Mouse (Mus musculus): Measurements from ENCODE around the gene Slc41a2. TPM values are rescaled to one million over a fixed set of nuclear protein-coding genes. Genes with fewer than 3 reads are reported as not detected.

Slc41a2 gene
- polyA plus RNA-seq, 1 experiment from 2014 or later = 1.2 TPM

DNA sequence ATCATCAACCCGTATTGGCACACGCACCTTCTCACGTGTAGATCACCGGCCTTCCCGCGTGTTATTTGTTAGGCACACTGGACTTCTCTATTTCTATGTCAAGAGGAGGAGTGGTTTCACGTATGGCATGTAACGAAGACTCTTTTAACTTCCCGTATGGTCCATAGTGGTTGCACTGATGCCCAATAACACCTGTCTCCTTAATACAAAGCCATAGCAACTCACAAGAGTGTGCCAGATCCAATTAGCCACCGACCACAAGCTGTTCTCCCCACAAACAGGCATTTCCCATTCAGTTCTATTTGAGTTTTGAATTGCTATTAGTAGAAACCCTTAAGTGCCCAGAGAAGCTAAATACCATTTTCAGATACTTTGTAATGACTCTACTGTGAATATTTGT, 117.5 kb downstream of the Slc41a2 start:
- H3K9ac ChIP-seq (replicated peaks; ENCODE audit: low read depth, low read length) = no peak overlapping the region
- no peak for ATAC-seq (ENCODE audit: insufficient number of reproducible peaks, insufficient read depth, low FRiP score, low read depth)
- WGBS = 85% methylated on average over 10 of the region's 10 CpGs
- no peak overlapping the region for H3K27ac ChIP-seq (ENCODE audit: low read length)
- H3K4me1 ChIP-seq (ENCODE audit: control insufficient read depth, insufficient read depth, low read length) = no peaks in the 10 kb centered on the region
- H3K36me3 ChIP-seq (ENCODE audit: control insufficient read depth, insufficient read depth, low read length) = no peaks in the 10 kb centered on the region
- H3K27me3 ChIP-seq (ENCODE audit: control insufficient read depth, insufficient read depth, low read length) = no peaks in the 10 kb centered on the region
- no peak overlapping the region for H3K4me3 ChIP-seq (ENCODE audit: low read depth, low read length)
- no peaks in the 10 kb centered on the region for H3K9me3 ChIP-seq (ENCODE audit: control insufficient read depth, low read depth, low read length)
- H3K4me2 ChIP-seq (replicated peaks; ENCODE audit: low read depth, low read length) = no peak overlapping the region

DNA sequence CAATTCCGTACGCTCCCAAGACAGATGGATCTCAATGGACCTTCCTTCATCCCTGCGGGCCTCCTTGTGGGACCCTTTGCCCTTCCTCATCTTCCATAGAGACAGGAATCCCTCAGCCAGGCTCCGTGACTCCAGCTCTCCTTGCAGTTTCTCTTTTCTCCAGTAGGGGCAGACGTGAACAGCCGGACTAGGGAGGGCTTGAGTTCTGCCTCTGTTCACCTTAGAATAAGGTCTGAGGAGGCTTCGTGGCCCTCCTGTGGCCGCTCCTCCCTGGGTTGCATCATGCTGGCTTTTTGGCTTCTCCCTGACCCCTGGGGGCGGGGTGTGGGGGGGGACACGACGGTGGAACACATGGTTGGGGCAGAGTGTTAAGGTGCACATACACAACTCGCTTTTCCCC, 118.0 kb downstream of the Slc41a2 start:
- ATAC-seq (ENCODE audit: insufficient number of reproducible peaks, insufficient read depth, low FRiP score, low read depth) = no peak
- Histone ChIP-seq H3K4me1 (ENCODE audit: control insufficient read depth, insufficient read depth, low read length) (no peaks in the 10 kb centered on the region), H3K4me3 (ENCODE audit: low read depth, low read length) (no peak overlapping the region), H3K9ac (replicated peaks; ENCODE audit: low read depth, low read length) (no peak overlapping the region), H3K4me2 (replicated peaks; ENCODE audit: low read depth, low read length) (no peak overlapping the region), H3K36me3 (ENCODE audit: control insufficient read depth, insufficient read depth, low read length) (no peaks in the 10 kb centered on the region), H3K27me3 (ENCODE audit: control insufficient read depth, insufficient read depth, low read length) (no peaks in the 10 kb centered on the region), H3K27ac (ENCODE audit: low read length) (no peak overlapping the region), H3K9me3 (ENCODE audit: control insufficient read depth, low read depth, low read length) (no peaks in the 10 kb centered on the region)
- 25% methylated on average over 12 of the region's 12 CpGs for WGBS

DNA sequence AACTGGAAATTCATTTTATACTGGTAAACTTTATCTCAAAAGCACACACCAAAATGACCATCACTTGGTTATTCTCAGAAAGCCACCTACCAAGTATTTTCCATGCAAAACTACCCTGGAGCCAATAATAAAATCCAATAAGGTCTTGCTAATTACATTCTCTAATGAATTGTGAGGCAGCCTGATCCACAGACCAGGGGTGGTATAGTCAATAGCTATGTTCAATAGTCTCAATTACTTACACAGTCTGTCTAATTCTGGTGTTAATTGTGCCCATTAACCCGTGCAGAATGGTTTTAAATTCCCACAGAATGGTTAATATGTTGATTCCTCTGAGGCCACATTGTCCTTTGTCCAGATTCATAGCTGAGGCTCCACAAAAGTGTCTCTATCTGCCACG, 118.9 kb downstream of the Slc41a2 start:
- no peaks in the 10 kb centered on the region for H3K36me3 ChIP-seq (ENCODE audit: control insufficient read depth, insufficient read depth, low read length)
- H3K4me1 ChIP-seq (ENCODE audit: control insufficient read depth, insufficient read depth, low read length) = no peaks in the 10 kb centered on the region
- H3K27ac ChIP-seq (ENCODE audit: low read length) = no peak overlapping the region
- H3K4me2 ChIP-seq (replicated peaks; ENCODE audit: low read depth, low read length) = no peak overlapping the region
- no peak overlapping the region for H3K9ac ChIP-seq (replicated peaks; ENCODE audit: low read depth, low read length)
- H3K9me3 ChIP-seq (ENCODE audit: control insufficient read depth, low read depth, low read length) = no peaks in the 10 kb centered on the region
- WGBS = 61% methylated on average over 2 of the region's 2 CpGs
- H3K4me3 ChIP-seq (ENCODE audit: low read depth, low read length) = no peak overlapping the region
- H3K27me3 ChIP-seq (ENCODE audit: control insufficient read depth, insufficient read depth, low read length) = no peaks in the 10 kb centered on the region
- no peak for ATAC-seq (ENCODE audit: insufficient number of reproducible peaks, insufficient read depth, low FRiP score, low read depth)

DNA sequence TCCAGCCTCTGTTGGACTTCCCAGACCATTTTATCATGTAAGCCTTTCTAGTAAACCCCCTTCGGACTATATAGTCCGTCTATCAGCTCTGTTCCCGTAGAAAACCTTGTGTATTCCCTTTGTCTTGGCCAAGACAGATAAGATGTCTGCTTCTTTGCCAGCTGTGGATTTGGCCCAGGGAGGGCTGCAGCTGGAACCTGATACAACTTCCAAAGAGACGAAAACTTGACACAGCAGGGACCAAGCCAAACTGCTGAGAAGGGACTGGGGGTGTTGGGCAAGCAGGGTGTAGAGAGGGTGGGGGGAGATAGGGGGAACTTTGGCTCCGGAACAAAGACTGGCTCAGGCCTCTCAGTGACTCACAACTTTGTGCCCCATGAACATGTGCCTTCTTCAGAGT, 120.4 kb downstream of the Slc41a2 start:
- H3K4me2 ChIP-seq (replicated peaks; ENCODE audit: low read depth, low read length) = no peak overlapping the region
- WGBS = 64% methylated on average over 5 of the region's 5 CpGs
- H3K9ac ChIP-seq (replicated peaks; ENCODE audit: low read depth, low read length) = no peak overlapping the region
- no peaks in the 10 kb centered on the region for H3K9me3 ChIP-seq (ENCODE audit: control insufficient read depth, low read depth, low read length)
- no peak overlapping the region for H3K27ac ChIP-seq (ENCODE audit: low read length)
- no peak overlapping the region for H3K4me3 ChIP-seq (ENCODE audit: low read depth, low read length)
- no peak for ATAC-seq (ENCODE audit: insufficient number of reproducible peaks, insufficient read depth, low FRiP score, low read depth)
- H3K27me3 ChIP-seq (ENCODE audit: control insufficient read depth, insufficient read depth, low read length) = no peaks in the 10 kb centered on the region
- no peaks in the 10 kb centered on the region for H3K4me1 ChIP-seq (ENCODE audit: control insufficient read depth, insufficient read depth, low read length)
- H3K36me3 ChIP-seq (ENCODE audit: control insufficient read depth, insufficient read depth, low read length) = no peaks in the 10 kb centered on the region

DNA sequence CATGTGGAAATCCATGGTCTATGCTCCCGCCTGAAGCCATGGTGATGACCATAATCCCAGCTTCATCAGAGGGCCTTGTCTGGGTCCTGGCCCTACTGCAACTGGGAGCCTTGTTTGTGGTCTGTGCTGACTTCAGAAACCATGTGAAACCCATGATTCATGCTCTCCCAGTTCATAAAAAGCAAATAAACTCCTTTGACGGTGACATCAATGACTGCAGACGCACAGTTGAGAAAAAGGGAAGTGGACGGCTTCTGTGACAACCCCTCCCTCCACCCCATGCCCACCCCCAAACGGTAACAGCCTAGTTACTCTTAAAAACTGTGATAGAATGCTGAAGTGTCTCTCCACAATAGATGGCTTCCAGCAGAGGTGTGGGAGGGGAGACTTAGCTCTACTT, 122.1 kb downstream of the Slc41a2 start:
- no peak overlapping the region for H3K9ac ChIP-seq (replicated peaks; ENCODE audit: low read depth, low read length)
- no peaks in the 10 kb centered on the region for H3K9me3 ChIP-seq (ENCODE audit: control insufficient read depth, low read depth, low read length)
- H3K4me3 ChIP-seq (ENCODE audit: low read depth, low read length) = no peak overlapping the region
- no peak overlapping the region for H3K4me2 ChIP-seq (replicated peaks; ENCODE audit: low read depth, low read length)
- H3K4me1 ChIP-seq (ENCODE audit: control insufficient read depth, insufficient read depth, low read length) = no peaks in the 10 kb centered on the region
- H3K27me3 ChIP-seq (ENCODE audit: control insufficient read depth, insufficient read depth, low read length) = no peaks in the 10 kb centered on the region
- H3K27ac ChIP-seq (ENCODE audit: low read length) = no peak overlapping the region
- no peak for ATAC-seq (ENCODE audit: insufficient number of reproducible peaks, insufficient read depth, low FRiP score, low read depth)
- 66% methylated on average over 5 of the region's 5 CpGs for WGBS
- H3K36me3 ChIP-seq (ENCODE audit: control insufficient read depth, insufficient read depth, low read length) = no peaks in the 10 kb centered on the region

DNA sequence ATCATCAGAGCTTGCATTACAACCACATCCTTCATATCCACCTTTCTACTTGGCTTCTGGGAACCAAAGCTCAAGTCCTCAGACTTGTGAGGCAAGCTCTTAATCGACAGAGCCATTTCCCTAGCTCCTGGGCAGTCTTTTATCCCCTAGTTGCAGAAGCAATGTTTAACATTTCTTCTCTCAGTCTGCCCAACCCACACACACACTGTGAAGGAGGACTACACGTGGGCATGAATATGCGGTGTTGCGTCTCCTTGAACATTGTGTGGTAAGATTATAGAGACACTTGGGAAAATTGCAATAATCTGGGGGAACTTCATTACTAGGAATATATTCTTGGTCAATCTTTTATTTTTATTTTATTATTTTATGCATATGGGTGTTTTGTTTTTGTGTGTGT, 125.1 kb downstream of the Slc41a2 start:
- H3K36me3 ChIP-seq (ENCODE audit: control insufficient read depth, insufficient read depth, low read length) = no peaks in the 10 kb centered on the region
- no peak overlapping the region for H3K4me2 ChIP-seq (replicated peaks; ENCODE audit: low read depth, low read length)
- WGBS = 85% methylated on average over 4 of the region's 4 CpGs
- H3K4me1 ChIP-seq (ENCODE audit: control insufficient read depth, insufficient read depth, low read length) = no peaks in the 10 kb centered on the region
- H3K4me3 ChIP-seq (ENCODE audit: low read depth, low read length) = no peak overlapping the region
- no peaks in the 10 kb centered on the region for H3K27me3 ChIP-seq (ENCODE audit: control insufficient read depth, insufficient read depth, low read length)
- H3K9me3 ChIP-seq (ENCODE audit: control insufficient read depth, low read depth, low read length) = no peaks in the 10 kb centered on the region
- H3K9ac ChIP-seq (replicated peaks; ENCODE audit: low read depth, low read length) = no peak overlapping the region
- H3K27ac ChIP-seq (ENCODE audit: low read length) = no peak overlapping the region
- no peak for ATAC-seq (ENCODE audit: insufficient number of reproducible peaks, insufficient read depth, low FRiP score, low read depth)

DNA sequence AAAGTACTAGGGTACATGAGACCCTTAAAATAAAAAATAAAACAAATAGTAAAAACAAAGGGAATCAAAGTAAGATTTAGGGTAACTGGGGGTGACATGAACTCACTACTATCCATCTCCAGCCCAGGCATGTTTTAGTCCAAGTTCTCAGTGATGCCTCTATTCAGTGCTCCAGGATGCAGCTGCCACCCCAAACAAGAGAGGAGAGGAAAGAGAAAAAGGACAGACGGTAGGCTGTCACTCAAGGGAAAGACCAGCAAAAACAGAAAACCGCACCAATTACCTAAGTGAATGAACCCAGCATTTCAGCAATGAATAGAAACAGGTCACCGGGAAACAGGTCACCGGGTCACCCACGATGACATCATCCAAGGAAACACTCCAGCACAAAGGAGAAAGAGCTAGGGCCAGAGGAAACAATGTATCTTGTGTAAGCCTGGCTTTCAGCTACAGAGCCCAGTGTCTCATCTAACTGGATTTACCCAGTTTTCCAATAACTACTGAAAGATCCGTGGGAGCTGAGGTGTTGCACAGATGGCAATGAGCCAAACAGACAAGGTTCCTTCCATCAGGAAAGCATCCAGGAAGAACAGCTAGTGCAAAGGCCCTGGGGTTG, 126.6 kb downstream of the Slc41a2 start:
- Histone ChIP-seq H3K36me3 (ENCODE audit: control insufficient read depth, insufficient read depth, low read length) (no peaks in the 10 kb centered on the region), H3K27me3 (ENCODE audit: control insufficient read depth, insufficient read depth, low read length) (no peaks in the 10 kb centered on the region), H3K4me1 (ENCODE audit: control insufficient read depth, insufficient read depth, low read length) (no peaks in the 10 kb centered on the region), H3K9ac (replicated peaks; ENCODE audit: low read depth, low read length) (no peak overlapping the region), H3K4me3 (ENCODE audit: low read depth, low read length) (no peak overlapping the region), H3K27ac (ENCODE audit: low read length) (no peak overlapping the region), H3K4me2 (replicated peaks; ENCODE audit: low read depth, low read length) (no peak overlapping the region), H3K9me3 (ENCODE audit: control insufficient read depth, low read depth, low read length) (no peaks in the 10 kb centered on the region)
- 65% methylated on average over 6 of the region's 6 CpGs for WGBS
- ATAC-seq (ENCODE audit: insufficient number of reproducible peaks, insufficient read depth, low FRiP score, low read depth) = no peak

DNA sequence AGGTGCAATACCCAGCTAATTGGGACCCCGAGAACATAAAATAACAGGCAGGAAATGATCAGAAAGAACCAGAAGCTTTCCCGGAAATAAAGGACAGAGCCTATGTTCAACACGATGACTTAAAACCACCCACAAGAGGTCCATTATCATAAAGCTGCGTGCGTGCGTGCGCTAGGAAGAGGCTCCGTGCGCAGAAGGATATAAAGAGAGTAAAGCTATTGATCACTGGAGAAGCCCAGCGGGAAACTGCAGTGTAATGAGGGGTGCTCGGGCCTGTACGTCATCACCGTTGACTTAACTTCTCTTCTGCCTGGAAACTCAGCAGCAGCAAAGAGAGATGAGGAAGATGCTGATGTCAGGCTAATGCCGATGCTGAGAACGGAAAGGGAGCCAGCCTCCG, 127.6 kb downstream of the Slc41a2 start:
- 70% methylated on average over 16 of the region's 16 CpGs for WGBS

DNA sequence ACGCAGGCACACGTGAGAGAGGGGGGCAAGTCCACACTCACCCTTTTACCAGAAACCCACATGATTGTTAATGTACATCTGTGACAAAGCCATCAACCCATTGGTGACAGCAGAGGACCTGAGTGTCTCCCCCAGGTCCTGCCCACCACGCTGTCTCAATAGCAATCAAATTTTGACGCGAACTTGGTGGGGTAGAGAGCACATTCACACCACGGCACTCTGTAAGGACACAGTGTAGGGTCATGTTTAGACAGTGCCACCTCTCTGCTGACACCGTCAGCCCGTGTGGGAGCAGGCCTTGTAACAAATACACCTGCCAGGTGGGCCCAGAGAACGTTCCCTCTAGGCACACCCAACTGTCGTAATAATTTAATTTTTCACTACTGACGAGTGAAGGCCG, 128.3 kb downstream of the Slc41a2 start:
- 55% methylated on average over 12 of the region's 12 CpGs for WGBS
- no peaks in the 10 kb centered on the region for H3K4me1 ChIP-seq (ENCODE audit: control insufficient read depth, insufficient read depth, low read length)
- H3K36me3 ChIP-seq (ENCODE audit: control insufficient read depth, insufficient read depth, low read length) = no peaks in the 10 kb centered on the region
- no peak overlapping the region for H3K4me3 ChIP-seq (ENCODE audit: low read depth, low read length)
- no peak overlapping the region for H3K4me2 ChIP-seq (replicated peaks; ENCODE audit: low read depth, low read length)
- H3K9me3 ChIP-seq (ENCODE audit: control insufficient read depth, low read depth, low read length) = no peaks in the 10 kb centered on the region
- no peak for ATAC-seq (ENCODE audit: insufficient number of reproducible peaks, insufficient read depth, low FRiP score, low read depth)
- H3K9ac ChIP-seq (replicated peaks; ENCODE audit: low read depth, low read length) = no peak overlapping the region
- no peaks in the 10 kb centered on the region for H3K27me3 ChIP-seq (ENCODE audit: control insufficient read depth, insufficient read depth, low read length)
- H3K27ac ChIP-seq (ENCODE audit: low read length) = no peak overlapping the region

More for the DNA sequence above, 127.6 kb downstream of the Slc41a2 start:
- H3K36me3 ChIP-seq (ENCODE audit: control insufficient read depth, insufficient read depth, low read length) = no peaks in the 10 kb centered on the region
- no peak for ATAC-seq (ENCODE audit: insufficient number of reproducible peaks, insufficient read depth, low FRiP score, low read depth)
- H3K27me3 ChIP-seq (ENCODE audit: control insufficient read depth, insufficient read depth, low read length) = no peaks in the 10 kb centered on the region
- H3K4me3 ChIP-seq (ENCODE audit: low read depth, low read length) = no peak overlapping the region
- no peaks in the 10 kb centered on the region for H3K4me1 ChIP-seq (ENCODE audit: control insufficient read depth, insufficient read depth, low read length)
- H3K4me2 ChIP-seq (replicated peaks; ENCODE audit: low read depth, low read length) = no peak overlapping the region
- no peak overlapping the region for H3K27ac ChIP-seq (ENCODE audit: low read length)
- no peak overlapping the region for H3K9ac ChIP-seq (replicated peaks; ENCODE audit: low read depth, low read length)
- no peaks in the 10 kb centered on the region for H3K9me3 ChIP-seq (ENCODE audit: control insufficient read depth, low read depth, low read length)
